Mouse (Mus musculus) intestine, embryonic 14.5 days (tissue): ENCODE results near the gene Myt1l. TPM values are rescaled to one million over a fixed set of nuclear protein-coding genes. Genes with fewer than 3 reads are reported as not detected.

Experiments used
- ATAC-seq: fragments of 200-750 bp; cut with Nextera tagmentation; replicated peaks from 2 replicates; pipeline ENCODE4 v1.8.0; 2017; ENCODE audit warnings: low read depth, moderate number of reproducible peaks, moderate TSS enrichment, moderate library complexity; ENCODE audit not compliant: low FRiP score, low TSS enrichment
- DNase-seq: peaks from one replicate; pipeline ENCODE4 v3.0.0-alpha.2; 2018; ENCODE audit warnings: low spot score
- H3K27ac ChIP-seq: fragments of 300-500 bp; sonication (generic); 2 replicates; pipeline ENCODE4 v1.5.1; 2014; ENCODE audit warnings: low read depth, mild to moderate bottlenecking, control low read depth
- H3K27me3 ChIP-seq: fragments of 300-500 bp; sonication (generic); replicated peaks from 2 replicates; pipeline ENCODE4 v1.6.1; 2014; ENCODE audit warnings: low read length, control low read depth; ENCODE audit not compliant: control insufficient read depth, insufficient read depth
- H3K36me3 ChIP-seq: fragments of 300-500 bp; sonication (generic); 2 replicates; pipeline ENCODE4 v1.6.1; 2014; ENCODE audit warnings: low read length, control low read depth; ENCODE audit not compliant: control insufficient read depth, insufficient read depth
- H3K4me1 ChIP-seq: fragments of 300-500 bp; sonication (generic); replicated peaks from 2 replicates; pipeline ENCODE4 v1.6.1; 2014; ENCODE audit warnings: low read length, control low read depth, mixed read lengths; ENCODE audit not compliant: control insufficient read depth, insufficient read depth
- H3K4me2 ChIP-seq: fragments of 300-500 bp; sonication (generic); 2 replicates; pipeline ENCODE4 v1.6.1; 2014; ENCODE audit warnings: low read length
- H3K4me3 ChIP-seq: fragments of 300-500 bp; sonication (generic); 2 replicates; pipeline ENCODE4 v1.5.1; 2014; ENCODE audit warnings: low read depth, low read length, control low read depth, mixed read lengths
- H3K9ac ChIP-seq: fragments of 300-500 bp; sonication (generic); 2 replicates; pipeline ENCODE4 v1.6.1; 2014; ENCODE audit warnings: mild to moderate bottlenecking, low read length
- H3K9me3 ChIP-seq: fragments of 300-500 bp; sonication (generic); 2 replicates; pipeline ENCODE4 v1.6.1; 2016; ENCODE audit warnings: low read length, control low read depth; ENCODE audit not compliant: control insufficient read depth
- WGBS: fragments of 180-500 bp; shearing (Covaris S2); extraction: QIAGEN DNeasy Blood & Tissue Kit; methylation state at CpG from one replicate; pipeline ENCODE4 v1.1.7; 2014; 5-methylcytosine and 5-hydroxymethylcytosine counted together
- polyA plus RNA-seq: library from polyadenylated mRNA; unstranded; fragments of >200 nt; fragmentation: Nextera tagmentation; extraction: Ambion mirVana; gene quantifications from 2 replicates; pipeline ENCODE4 v1.2.1, GENCODE M21; 2014

The Myt1l gene
- polyA plus RNA-seq, 1 experiment from 2014 or later: 3.8 TPM

DNA sequence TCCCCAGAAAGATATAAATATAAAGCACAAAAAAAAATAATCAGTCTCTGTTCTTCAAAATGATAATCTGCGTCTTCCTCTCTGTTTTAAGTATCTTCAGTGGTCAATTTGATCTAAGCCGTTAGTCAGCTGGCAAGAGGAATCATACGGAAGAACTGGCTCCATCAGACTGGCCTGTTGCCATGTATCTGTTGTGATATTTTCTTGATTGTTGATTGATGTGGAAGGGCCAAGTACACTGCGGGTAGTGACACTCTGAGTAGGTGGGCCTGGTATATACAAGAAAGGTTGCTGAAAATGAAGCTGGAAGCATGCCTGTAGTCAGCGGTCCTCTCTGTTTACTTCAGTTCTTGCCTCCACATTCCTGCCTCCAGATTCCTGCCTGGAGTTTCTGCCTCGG lies 213.0 kb downstream of the Myt1l start:
- no peak overlapping the region for H3K4me3 ChIP-seq
- DNase-seq (no peak), ATAC-seq (no peak)
- no peak overlapping the region for H3K9ac ChIP-seq
- H3K9me3 ChIP-seq: no peaks in the 10 kb centered on the region
- WGBS: 80% methylated on average over 6 of the region's 6 CpGs
- H3K36me3 ChIP-seq: no peaks in the 10 kb centered on the region
- H3K27me3 ChIP-seq: no peaks in the 10 kb centered on the region
- no peak overlapping the region for H3K27ac ChIP-seq
- H3K4me1 ChIP-seq: no peaks in the 10 kb centered on the region
- H3K4me2 ChIP-seq: no peak overlapping the region

DNA sequence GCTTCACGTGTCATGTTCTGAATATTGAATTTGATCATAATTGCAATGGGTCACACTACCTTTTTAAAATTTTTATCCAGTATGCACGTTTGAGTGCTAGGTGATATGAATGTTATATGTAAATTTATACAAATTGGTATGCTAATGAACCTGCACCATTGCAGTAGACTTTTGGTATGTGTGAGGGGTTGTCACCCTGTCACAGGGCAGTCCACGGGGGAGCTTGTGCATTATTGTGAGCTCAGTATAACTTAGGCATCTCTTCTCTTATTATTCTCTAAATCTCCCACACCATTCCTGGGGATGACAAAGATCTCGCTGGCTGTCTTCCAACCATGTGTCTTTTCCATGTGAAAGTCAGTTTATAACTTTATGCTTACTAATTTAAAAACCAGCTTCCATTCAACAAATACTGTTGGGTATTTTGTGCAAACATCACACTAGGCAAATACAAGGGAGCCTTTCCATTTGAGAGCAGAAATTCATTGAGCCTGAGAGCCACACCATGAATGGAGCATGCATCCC lies 222.5 kb downstream of the Myt1l start:
- no peak overlapping the region for H3K4me2 ChIP-seq
- H3K9me3 ChIP-seq: no peaks in the 10 kb centered on the region
- H3K4me3 ChIP-seq: no peak overlapping the region
- no peaks in the 10 kb centered on the region for H3K4me1 ChIP-seq
- 87% methylated on average over 4 of the region's 4 CpGs for WGBS
- no peak overlapping the region for H3K9ac ChIP-seq
- DNase-seq (no peak), ATAC-seq (no peak)
- H3K36me3 ChIP-seq: no peaks in the 10 kb centered on the region
- H3K27ac ChIP-seq: no peak overlapping the region
- no peaks in the 10 kb centered on the region for H3K27me3 ChIP-seq

DNA sequence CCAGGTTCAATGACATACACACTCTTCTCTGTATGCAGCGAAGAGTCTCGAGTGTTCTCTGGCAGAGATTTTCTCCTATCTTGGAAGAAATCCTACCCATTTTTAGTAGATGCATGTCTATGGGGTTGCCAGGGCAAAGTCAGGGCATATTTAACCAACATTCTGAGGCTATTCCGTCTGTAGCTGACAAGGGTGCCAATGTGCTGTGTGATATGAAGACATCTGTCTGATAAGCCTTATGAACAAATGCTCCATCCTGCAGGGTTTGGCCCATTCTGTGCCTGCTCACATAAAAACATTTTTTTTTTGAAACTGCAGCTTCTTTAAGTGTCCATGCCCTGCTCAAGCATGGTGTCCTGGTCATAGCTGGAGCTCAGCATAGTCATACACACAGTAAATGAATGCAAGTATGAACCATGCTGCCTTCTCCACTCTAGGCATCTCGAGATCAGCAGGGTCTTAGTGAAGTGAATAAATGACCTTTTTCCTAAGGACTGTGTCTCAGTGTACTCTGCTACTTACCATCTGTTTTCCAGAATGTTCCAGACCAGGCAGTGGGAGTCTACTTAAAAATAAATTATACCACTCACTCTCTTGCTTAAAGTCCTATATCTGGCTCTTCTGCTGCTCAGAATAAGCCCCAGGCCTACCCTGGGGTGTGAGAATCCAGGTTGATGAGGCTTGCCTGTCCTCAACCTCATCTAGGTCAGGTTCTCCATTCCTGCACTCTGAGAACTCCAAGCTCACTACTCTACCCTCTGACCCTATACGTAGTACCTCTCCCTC lies 227.1 kb downstream of the Myt1l start:
- DNase-seq (no peak), ATAC-seq (no peak)
- Histone ChIP-seq H3K9ac (no peak overlapping the region), H3K27ac (no peak overlapping the region), H3K4me1 (no peaks in the 10 kb centered on the region), H3K9me3 (no peaks in the 10 kb centered on the region), H3K27me3 (no peaks in the 10 kb centered on the region), H3K4me3 (no peak overlapping the region), H3K36me3 (no peaks in the 10 kb centered on the region), H3K4me2 (no peak overlapping the region)
- WGBS: 87% methylated on average over 5 of the region's 5 CpGs

DNA sequence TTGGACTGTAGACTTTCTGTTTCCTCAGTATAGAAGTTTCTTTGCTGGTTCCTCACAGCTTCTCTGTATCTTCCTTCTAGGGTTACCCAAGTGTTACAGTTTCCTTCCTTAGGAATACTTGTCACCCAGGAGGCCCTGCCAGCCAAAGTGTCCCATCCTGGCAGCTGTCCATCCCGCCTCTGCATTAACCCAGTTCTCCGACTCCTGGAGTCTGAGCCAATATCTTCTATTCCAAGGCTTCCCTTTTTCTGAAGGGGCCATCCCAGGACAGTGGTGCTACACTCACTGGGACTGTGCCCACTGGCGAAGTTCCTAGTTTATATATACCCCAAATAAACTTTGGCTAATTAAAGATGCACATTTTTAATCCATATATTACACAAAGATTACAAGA lies 227.7 kb downstream of the Myt1l start:
- Histone ChIP-seq H3K27me3 (no peaks in the 10 kb centered on the region), H3K4me3 (no peak overlapping the region), H3K36me3 (no peaks in the 10 kb centered on the region), H3K9me3 (no peaks in the 10 kb centered on the region), H3K9ac (no peak overlapping the region), H3K4me2 (no peak overlapping the region), H3K4me1 (no peaks in the 10 kb centered on the region), H3K27ac (no peak overlapping the region)
- WGBS: 90% methylated on average over 3 of the region's 3 CpGs
- no peak for ATAC-seq
- DNase-seq: no peak

DNA sequence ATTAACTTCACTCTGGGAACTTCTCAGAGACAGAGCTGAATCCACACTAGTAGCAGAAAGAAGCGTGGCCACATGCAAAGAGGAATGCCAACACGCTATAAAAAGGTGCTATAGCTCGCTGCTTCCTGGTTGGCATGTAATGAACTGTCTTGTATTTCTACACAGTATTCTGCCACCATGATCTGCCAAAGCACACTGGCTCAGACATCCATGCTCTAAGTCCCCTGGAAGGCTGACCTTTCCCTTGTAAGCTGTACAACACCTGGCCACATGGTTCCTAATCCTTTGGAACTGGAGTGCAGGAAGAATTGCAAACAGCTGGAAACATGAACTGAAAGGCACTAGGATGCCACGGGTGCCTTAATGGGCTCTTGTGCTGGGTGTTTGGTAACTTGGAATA lies 232.4 kb downstream of the Myt1l start:
- no peaks in the 10 kb centered on the region for H3K27me3 ChIP-seq
- H3K4me3 ChIP-seq: no peak overlapping the region
- no peak overlapping the region for H3K27ac ChIP-seq
- H3K9ac ChIP-seq: no peak overlapping the region
- ATAC-seq (no peak), DNase-seq (no peak)
- no peaks in the 10 kb centered on the region for H3K4me1 ChIP-seq
- no peaks in the 10 kb centered on the region for H3K9me3 ChIP-seq
- 69% methylated on average over 4 of the region's 4 CpGs for WGBS
- no peaks in the 10 kb centered on the region for H3K36me3 ChIP-seq
- no peak overlapping the region for H3K4me2 ChIP-seq

DNA sequence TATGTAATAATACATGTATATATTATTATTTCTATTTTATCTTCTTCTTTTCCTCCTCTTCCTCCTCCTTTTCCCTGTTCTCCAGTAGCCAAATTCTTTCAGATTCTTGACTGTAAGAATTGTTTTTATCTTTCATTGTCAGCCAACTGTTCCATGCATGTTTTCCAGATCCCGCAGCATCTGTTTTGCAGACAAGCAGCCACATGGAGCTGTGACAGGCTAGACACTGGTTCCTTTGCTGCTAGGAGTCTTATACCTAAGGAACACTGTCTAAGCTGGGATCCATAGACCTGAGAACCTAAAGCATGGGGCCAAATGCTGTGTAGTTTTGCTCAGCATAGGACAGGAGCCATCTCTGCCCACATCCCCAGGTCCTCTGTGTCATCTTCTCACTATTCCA lies 238.0 kb downstream of the Myt1l start:
- no peaks in the 10 kb centered on the region for H3K36me3 ChIP-seq
- no peak for DNase-seq
- 91% methylated on average over 1 of the region's 1 CpGs for WGBS
- no peak overlapping the region for H3K4me3 ChIP-seq
- H3K27me3 ChIP-seq: no peaks in the 10 kb centered on the region
- H3K27ac ChIP-seq: no peak overlapping the region
- H3K4me2 ChIP-seq: no peak overlapping the region
- H3K4me1 ChIP-seq: no peaks in the 10 kb centered on the region
- no peak overlapping the region for H3K9ac ChIP-seq
- ATAC-seq: no peak
- no peaks in the 10 kb centered on the region for H3K9me3 ChIP-seq

DNA sequence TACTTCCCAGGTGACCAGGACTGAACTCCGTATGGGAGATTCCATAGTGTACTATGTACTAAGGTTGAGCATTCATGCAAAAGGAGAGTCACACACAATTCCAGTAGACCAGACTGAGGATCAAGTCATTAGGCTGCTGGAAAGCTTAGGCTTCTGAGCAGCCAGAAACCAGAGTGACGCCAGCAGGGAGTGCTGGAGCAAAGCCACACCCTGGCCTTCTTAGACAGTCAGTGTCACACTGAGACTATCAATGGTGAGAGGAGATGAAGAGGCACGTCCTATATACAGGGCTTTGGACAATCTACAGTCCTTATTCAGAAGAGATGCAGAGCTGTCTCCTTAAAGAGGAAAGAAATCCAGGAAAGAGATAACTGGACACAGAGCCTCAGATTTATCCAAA lies 243.6 kb downstream of the Myt1l start:
- no peaks in the 10 kb centered on the region for H3K36me3 ChIP-seq
- no peak overlapping the region for H3K4me3 ChIP-seq
- H3K4me1 ChIP-seq: no peaks in the 10 kb centered on the region
- H3K9ac ChIP-seq: no peak overlapping the region
- no peak for DNase-seq
- ATAC-seq: no peak
- H3K27me3 ChIP-seq: no peaks in the 10 kb centered on the region
- H3K27ac ChIP-seq: no peak overlapping the region
- no peaks in the 10 kb centered on the region for H3K9me3 ChIP-seq
- H3K4me2 ChIP-seq: no peak overlapping the region
- 68% methylated on average over 3 of the region's 3 CpGs for WGBS

DNA sequence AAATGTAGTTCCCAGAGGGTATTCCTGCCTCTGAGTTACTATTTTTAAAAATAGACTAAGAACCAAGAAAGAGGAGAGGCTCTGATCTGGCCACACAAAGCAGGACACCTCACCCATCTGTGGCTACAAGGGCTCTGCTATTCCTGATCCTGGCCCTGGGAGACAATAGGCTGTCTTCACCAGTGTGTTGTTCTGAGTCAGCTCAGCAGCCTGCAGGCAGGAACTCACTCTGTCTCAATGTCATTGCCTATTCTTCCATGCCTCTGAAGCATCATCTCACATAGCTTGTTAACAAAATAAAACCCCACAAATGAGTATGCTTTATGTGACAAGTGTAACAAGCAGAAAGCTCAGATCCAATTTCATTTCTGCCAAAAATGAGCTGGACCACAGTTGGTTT lies 244.2 kb downstream of the Myt1l start:
- H3K4me1 ChIP-seq: no peaks in the 10 kb centered on the region
- no peak overlapping the region for H3K4me3 ChIP-seq
- ATAC-seq (no peak), DNase-seq (no peak)
- no peak overlapping the region for H3K27ac ChIP-seq
- no peak overlapping the region for H3K4me2 ChIP-seq
- H3K9ac ChIP-seq: no peak overlapping the region
- H3K27me3 ChIP-seq: no peaks in the 10 kb centered on the region
- no peaks in the 10 kb centered on the region for H3K9me3 ChIP-seq
- no peaks in the 10 kb centered on the region for H3K36me3 ChIP-seq

DNA sequence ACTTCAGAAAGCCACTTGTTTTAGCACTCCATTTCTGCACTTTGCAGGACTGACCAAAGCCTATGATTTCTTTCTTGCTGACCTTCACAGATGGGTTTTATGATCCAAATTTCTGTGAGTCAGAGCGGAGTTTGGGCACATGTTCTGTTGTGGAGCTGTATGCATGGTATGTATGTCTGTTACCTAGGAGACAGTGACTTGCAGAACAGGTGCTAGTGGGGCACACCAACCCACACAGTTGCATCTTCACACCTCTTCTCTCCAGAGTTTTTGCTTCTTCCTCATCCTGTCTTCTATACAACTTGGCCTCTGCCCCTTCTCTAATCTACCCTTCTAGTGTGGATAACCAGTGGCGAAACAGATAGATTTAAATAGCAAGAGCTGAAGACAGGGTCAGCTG lies 250.7 kb downstream of the Myt1l start:
- no peak overlapping the region for H3K27ac ChIP-seq
- no peak overlapping the region for H3K9ac ChIP-seq
- H3K4me1 ChIP-seq: no peaks in the 10 kb centered on the region
- no peak overlapping the region for H3K4me2 ChIP-seq
- no peaks in the 10 kb centered on the region for H3K27me3 ChIP-seq
- no peak for DNase-seq
- WGBS: 90% methylated on average over 2 of the region's 2 CpGs
- H3K4me3 ChIP-seq: no peak overlapping the region
- no peaks in the 10 kb centered on the region for H3K9me3 ChIP-seq
- no peaks in the 10 kb centered on the region for H3K36me3 ChIP-seq
- no peak for ATAC-seq
